Mouse (Mus musculus) c-Kit-negative CD71-positive TER-119-positive erythroid progenitor cells, embryonic 14.5 days (primary cell): ENCODE measurements around the gene Zfp189.

Experiments used
- DNase-seq: peaks from one replicate; pipeline ENCODE4 v3.0.0-alpha.2; 2013; ENCODE audit warnings: low read depth, low spot score

The Zfp189 gene

DNA sequence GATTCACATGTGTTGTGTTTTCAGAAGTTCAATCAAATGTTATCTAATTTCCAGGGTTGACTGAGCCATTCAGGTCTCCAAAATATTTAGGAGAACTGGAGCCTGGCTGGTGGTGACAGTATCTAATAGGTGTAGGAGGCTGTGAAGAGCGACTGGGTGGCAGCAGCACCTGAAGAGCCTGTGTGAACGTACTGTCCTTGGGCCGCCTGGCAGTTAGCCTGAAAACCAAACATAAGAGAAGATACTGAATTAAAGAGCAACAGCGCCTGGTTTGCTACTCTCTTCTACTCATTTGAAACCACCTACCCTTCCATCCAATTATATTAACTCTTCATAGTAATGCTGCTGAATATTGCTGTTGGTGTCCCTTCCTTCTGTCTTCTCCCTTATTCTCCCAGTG lies 15.7 kb downstream of the Zfp189 start:
- no peak for DNase-seq

DNA sequence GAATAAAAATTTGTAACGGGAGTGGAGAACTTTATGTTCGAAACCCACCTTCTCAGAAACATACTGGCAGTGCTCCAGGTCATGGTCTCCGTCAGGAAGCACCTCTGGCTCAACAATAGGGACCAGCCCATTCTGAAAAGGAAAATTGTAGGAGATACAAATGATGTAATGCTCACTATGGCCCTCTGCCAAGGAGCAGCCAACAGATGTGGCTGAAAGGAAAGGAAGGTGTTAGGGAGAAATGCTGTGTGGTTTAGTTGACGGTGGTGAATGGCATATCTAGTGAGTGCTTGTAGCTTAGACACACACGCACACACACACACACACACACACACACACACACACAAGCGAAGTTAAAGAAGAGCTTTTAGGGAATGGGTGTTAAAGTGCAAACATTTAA lies 18.7 kb downstream of the Zfp189 start:
- no peak for DNase-seq

DNA sequence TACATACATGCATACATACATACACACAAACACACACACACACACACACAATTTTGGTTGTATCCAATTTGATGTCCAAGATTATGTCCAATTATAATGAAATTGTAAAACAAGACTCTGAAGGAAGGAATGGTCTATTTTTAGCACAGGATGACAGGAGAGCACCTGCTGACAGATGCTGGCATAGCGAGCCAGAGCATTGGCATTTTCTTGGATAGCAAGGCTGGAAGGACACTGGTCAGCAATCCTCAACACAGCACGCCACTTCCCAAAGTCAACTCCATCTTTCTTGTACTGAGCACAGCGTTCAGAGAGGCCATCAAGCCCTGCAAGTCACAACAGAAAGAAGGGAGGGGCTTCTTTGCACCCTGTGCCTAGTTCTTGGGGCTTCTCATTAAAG lies 20.0 kb downstream of the Zfp189 start:
- no peak for DNase-seq

DNA sequence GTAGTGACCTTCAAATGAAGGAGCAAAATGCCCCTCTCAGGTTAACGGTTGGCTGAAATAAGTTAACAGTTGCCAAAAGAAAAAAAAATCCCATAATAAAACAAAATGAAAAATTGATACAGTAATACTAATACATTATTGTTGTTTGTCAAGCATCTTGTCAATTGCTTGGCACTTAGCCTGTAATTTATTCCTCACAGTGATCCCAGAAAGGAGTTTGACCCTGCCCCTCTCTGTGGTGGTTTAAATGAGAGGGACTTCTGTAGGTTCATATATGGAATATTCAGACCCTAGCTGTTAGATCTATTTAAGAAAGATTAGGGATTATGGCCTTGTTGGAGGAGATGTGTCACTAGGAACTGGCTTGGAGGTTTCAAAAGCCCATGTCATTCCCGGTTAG lies 25.1 kb downstream of the Zfp189 start:
- no peak for DNase-seq

DNA sequence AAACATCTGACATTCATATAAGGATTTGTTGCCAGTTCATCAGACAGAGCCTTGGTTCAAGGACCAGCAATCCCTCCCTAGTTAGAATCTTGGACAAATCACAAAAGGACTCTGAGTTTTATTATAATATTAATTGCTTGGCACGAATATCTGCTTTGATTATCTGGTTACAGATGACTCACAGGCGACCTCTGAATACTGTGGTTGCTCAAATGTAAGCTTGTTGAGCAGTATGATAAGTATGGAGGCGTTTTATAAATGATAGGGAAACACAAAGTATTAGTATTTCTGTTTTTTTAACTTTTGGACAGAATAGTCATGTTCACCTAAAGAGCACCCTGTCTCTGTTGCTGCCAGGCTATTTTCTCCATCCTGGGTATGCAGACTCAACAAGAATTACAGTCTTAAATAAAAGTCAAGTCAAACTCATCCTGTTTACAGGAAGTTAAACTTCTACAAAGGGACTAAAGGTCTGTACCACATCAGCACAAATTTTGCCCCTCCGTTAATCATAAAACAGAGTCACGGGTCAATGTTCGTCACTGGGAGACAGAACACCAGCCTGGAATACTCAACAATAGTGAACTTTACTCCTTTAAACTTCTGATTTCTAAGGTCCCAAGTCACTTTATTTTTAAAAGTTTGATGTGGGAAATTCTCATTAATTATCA lies 26.0 kb downstream of the Zfp189 start:
- DNase-seq, result no peak

DNA sequence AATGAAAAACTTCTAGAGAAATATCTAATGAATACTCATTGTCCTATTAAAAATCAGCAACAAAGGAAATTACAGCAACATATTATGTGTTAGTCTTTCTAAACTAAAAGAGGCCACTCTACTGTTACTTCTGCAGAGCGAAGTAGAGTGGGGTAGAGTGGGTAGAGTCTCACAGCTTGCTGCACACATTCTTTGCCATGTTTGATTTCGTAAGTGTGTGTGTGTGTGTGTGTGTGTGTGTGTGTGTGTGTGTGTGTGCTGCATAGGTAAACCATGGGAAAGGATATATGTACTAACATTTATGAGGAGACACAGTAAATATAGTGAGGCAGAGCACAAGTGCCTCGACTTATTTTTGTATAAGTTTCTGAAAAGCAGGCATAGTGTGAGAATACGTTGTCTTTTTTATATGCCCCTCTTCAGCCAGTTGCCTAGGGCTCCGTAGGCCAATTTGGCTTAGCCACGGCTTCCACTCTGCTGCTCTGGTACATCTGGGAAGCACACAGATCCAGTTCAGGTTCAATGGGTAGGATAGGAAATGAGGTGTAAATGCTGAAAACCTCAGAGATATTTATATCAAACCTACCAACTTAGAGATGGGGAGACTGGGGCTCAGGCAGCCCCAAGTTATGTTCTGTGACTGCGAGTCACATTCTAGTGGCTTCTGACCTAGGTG lies 26.7 kb downstream of the Zfp189 start:
- DNase-seq, result no peak

DNA sequence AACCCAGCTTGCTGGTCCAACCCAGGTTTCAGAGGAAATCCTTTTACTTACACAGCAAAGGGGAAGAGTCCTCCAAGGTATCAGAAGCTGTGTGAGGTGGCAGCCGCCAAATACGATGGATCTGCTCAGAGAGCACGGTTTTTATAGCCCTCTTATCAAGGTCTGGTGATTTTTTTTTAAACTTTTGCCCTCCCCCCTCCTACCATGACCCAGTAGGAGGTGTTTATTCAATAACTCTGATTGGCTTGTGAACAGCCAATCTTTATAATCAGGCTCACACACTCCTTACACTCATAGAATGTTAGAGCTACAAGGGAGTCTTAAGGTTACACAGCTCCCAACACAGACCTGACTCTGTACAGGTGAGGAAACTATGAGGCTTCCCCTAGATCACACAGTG lies 28.4 kb downstream of the Zfp189 start, which contains the start of gene Aldob:
Gene Aldob, minus strand, starts transcription at position 164 of the 400 bp plus-strand sequence.
- no peak for DNase-seq

DNA sequence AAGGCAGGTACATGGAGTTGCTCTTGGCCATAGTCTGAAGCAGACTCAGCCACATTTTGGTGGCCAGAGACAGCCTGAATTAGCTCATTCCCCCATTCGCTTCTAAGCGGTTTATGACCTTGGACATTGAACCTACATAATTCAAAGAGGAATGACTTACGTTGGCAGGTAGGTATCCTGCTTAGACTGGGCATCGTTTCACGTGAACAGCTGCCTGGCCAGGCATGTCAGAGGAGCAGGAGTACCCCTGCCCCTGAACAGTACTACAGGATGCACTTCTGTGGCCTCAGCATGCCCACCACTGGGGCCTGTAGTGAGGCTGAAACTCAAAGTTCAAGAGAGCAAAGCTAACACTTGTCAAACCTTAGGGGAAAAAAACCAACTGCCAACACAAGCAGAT lies 32.4 kb downstream of the Zfp189 start:
- no peak for DNase-seq

DNA sequence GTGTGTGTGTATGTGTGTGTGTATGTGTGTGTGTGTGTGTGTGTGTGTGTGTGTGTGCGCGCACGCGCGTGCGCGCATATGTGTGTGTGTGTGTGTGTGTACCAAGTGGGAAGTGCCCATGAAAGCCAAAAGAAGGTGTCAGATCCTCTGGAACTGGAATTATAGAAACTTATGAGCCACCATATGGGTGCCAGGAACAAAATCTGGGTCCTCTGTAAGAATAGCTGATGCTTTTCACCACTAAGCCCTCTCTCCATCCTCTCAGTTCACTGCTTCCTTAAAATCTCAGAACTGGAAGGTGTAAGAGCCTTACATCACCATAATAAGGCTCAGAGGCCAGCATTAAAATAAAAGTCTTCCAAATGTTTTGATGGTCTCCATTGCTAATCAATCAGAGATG lies 36.4 kb downstream of the Zfp189 start:
- DNase-seq, result no peak

DNA sequence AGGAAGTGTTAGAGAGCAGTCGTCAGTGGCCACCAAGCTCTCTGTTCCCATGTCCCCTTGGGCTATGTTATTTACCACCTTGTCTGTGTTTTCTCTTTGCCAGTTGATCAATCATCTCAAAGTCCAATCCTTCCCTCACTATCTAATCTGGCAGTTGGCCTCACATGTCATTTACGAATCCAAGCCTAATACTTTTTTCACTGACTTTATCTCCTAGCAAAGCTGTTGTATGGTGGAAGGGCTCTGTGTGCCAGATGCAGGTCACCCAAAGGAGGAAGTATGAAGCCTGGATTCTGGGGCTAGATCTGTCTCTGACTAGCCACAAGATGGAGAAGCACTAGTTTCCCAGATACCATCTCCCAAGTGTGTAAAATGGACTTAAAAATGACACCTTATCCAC lies 37.2 kb downstream of the Zfp189 start:
- DNase-seq, result no peak

DNA sequence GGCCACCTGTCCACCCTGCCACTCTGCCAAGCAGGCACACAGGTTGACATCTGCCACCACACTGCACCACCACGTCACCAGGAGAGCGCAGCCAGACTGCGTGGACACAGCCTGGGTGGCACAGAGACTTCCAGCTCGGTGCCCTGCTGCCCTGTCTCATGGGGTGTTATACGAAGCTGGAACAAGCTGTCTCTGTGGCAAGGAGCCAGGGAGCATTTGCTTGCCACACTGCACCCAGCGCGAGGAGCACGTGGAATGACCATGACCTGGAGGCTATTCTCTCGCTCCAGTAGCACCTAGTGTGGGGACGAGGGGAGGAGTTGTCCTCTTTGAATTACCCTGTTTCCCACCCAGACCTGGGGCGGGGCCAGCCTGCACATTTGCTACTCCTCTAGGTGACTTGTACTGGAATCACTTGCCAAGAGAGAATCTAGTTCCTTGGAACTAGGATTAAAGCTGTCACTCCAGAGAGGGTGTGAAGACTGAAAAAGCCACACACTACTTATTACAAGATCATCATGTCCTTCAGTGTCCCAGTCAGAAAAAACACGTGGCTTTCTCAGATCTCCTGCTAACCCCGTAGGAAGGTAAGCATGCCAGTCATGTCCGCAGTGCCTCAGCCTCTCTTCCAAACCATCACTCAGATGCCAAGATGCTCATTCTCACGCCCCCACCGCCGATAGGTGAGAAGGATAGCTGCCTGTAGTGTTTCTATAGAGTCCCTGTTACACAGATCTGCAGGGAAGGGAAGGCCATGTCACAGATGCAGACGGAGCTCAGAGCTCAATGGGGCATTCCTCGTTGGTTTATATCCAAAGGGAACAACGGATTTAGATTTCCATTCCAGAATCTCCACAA lies 39.2 kb downstream of the Zfp189 start:
- DNase-seq, result no peak

DNA sequence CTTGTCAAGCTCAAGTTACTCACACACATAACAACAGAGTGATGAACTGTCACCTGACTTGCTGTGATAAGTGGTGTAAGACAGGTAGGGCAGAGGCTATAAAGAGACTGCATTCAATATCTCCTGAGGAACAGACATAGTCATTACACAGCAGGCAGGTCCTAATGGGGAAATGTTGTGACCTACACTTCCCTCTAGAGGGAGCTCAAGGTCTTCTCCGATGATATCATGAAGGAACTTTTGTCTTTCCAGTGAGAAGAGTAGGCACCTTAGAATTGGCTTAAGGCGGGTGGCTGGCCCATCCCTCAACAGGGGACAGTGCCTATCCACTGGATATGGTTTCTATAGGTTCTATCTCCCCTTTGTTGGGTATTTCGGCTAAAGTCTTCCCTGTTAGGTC lies 46.6 kb downstream of the Zfp189 start:
- peak; percentile 41 for DNase-seq

DNA sequence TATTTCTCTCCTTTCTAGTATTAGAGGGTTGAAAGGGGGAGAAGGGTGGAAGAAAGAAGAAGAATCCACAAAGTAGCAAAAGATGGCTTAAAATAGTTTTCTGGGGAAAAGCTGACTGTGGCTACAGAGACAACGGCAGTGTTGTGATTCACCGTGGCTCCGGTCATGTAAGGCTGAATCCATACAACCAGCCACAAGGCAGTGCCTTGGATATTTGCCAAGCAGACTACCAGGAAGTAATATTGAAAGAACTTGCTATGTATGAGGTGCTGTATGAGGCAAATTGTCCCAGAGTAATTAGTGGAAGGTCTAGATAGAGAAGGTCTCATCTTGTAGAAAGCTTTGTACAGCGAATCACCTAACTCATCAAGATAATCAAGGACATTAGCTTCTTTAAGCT lies 51.2 kb downstream of the Zfp189 start:
- no peak for DNase-seq
